Mouse (Mus musculus): Measurements from ENCODE around the gene Ano6.

DNA sequence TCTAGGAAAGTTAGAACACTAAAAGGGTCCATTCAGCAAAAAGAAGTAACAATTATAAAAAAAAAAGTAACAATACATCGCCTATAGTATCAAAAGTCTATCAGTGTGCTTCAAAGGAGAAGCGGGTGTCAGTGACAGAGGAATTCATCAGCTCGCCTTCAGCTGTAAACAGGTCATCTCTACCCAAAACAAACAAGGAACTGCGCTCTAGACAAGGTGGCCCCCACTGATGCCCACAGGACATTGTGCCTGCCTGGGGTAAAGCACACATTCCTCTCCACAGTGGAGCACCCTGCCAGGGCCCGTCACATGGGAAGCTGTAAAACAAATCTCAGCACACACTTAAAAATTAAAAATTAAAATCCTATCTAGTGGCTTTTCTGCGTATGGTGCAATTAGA lies 179.0 kb downstream of the Ano6 start:
- TF ChIP-seq MAZ (IDR thresholded peaks at IDR 0.05; ENCODE audit: low read depth, low read length) (no peak), HCFC1 (IDR thresholded peaks at IDR 0.05; ENCODE audit: low read depth, low read length) (no peak), POLR2A (IDR thresholded peaks at IDR 0.05; ENCODE audit: low read depth, low read length) (no peak)

Measured in CH12.LX (cell line).